Mouse (Mus musculus) midbrain, embryonic 12.5 days (tissue): ENCODE data around the gene Spsb2. TPM values are rescaled to one million over a fixed set of nuclear protein-coding genes. Genes with fewer than 3 reads are reported as not detected.
"Not testable (repeated sequence)": the region's sequence is repeated elsewhere in the genome, so short reads cannot be mapped to it uniquely, and the experiment has no call there.

ENCODE experiments used
- ATAC-seq: fragments of 200-750 bp; cut with Nextera tagmentation; 2 replicates; pipeline ENCODE4 v1.8.0; 2017; ENCODE audit warnings: low read depth, moderate TSS enrichment, moderate library complexity; ENCODE audit not compliant: low FRiP score
- H3K27ac ChIP-seq: fragments of 300-500 bp; sonication (generic); replicated peaks from 2 replicates; pipeline ENCODE4 v1.5.1; 2016; ENCODE audit warnings: mild to moderate bottlenecking
- H3K27me3 ChIP-seq: fragments of 300-500 bp; sonication (generic); 2 replicates; pipeline ENCODE4 v1.6.1; 2016; ENCODE audit warnings: mild to moderate bottlenecking
- H3K36me3 ChIP-seq: fragments of 300-500 bp; sonication (generic); 2 replicates; pipeline ENCODE4 v1.6.1; 2016
- H3K4me1 ChIP-seq: fragments of 300-500 bp; sonication (generic); 2 replicates; pipeline ENCODE4 v1.6.1; 2016
- H3K4me2 ChIP-seq: fragments of 300-500 bp; sonication (generic); replicated peaks from 2 replicates; pipeline ENCODE4 v1.6.1; 2016; ENCODE audit warnings: mild to moderate bottlenecking, moderate library complexity
- H3K4me3 ChIP-seq: fragments of 300-500 bp; sonication (generic); 2 replicates; pipeline ENCODE4 v1.5.1; 2016; ENCODE audit warnings: mild to moderate bottlenecking
- H3K9ac ChIP-seq: fragments of 300-500 bp; sonication (generic); replicated peaks from 2 replicates; pipeline ENCODE4 v1.6.1; 2016; ENCODE audit warnings: mild to moderate bottlenecking, moderate library complexity
- H3K9me3 ChIP-seq: fragments of 300-500 bp; sonication (generic); 2 replicates; pipeline ENCODE4 v1.6.1; 2016; ENCODE audit warnings: mild to moderate bottlenecking
- WGBS: fragments of 180-500 bp; shearing (Covaris S2); methylation state at CpG from one replicate; pipeline ENCODE4 v1.1.7; 2016; 5-methylcytosine and 5-hydroxymethylcytosine counted together
- polyA plus RNA-seq: library from polyadenylated mRNA; unstranded; fragments of >200 nt; fragmentation: Nextera tagmentation; extraction: Ambion mirVana; gene quantifications from 2 replicates; pipeline ENCODE4 v1.2.1, GENCODE M21; 2016

Gene Spsb2
- polyA plus RNA-seq, 1 experiment from 2014 or later = 8.1 TPM

- H3K27me3 ChIP-seq = no peaks in the 10 kb centered on the region
- peak within 1 kb of the TSS; percentile 92 for H3K4me2 ChIP-seq
- peak; percentile 94 for ATAC-seq
- H3K27ac ChIP-seq = peak within 1 kb of the TSS; percentile 89
- H3K9me3 ChIP-seq = no peaks in the 10 kb centered on the region
- WGBS = under 1% methylated on average over 55 of the region's 55 CpGs
- peaks cover 34% of the 10 kb centered on the region for H3K4me1 ChIP-seq
- peak within 1 kb of the TSS; percentile 66 for H3K4me3 ChIP-seq
- H3K36me3 ChIP-seq = peaks cover 54% of the 10 kb centered on the region
- H3K9ac ChIP-seq = peak within 1 kb of the TSS; percentile 74
Measured at GRCm38 (mm10) chr6:124828868-124829798, 20.7 kb downstream of the Spsb2 start, which contains the start of the genes Usp5 and Cdca3. Gene Usp5, minus strand, starts transcription at chr6:124829484. Gene Cdca3, plus strand, starts transcription at chr6:124829547.

DNA sequence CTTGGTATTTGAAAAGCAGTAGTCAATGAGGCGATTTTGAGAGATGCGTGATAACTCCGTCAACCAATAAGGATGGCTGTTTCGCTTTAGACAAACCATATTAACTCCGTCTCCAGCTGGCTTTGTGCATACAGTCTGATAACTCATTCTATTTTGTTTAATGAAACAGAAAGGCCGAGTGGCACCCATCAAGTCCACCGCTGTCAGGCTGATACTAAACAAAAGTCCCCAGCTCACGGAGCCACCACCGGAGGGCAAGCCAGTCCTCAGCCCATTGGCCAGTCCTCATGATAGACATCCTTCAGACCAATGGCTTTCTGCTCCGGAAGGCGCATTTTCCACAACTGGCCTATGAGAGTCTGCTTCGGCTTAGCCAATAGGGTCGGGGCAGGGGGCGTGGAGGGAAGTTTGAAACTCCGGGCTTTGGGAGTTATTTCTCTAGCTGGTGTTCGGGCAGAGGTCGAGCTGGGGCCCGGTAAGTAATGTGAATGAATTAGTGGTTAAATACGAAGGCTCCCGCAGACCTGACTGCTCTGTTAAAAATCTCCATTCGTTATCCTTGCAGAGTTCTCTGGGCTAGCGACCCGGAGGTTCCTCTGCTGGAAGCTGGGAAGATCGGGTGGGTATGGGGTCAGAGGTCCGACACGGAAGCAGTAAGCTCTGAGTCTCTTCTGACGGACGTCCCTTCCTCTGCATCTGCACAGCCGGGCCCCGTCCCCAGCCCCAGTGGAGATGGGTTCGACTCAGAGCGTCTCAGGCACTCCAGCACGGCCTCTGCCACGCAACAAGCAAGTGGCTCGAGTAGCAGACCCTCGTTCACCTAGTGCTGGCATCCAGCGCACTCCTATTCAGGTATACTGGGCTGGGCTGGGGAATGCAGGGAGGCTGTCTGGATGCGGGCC is 21.6 kb downstream of the Spsb2 start:
- Histone ChIP-seq H3K27ac (peak overlapping the region; percentile 89), H3K4me1 (peaks cover 35% of the 10 kb centered on the region), H3K4me3 (peak overlapping the region; percentile 66), H3K27me3 (no peaks in the 10 kb centered on the region), H3K9ac (peak overlapping the region; percentile 70), H3K36me3 (peaks cover 50% of the 10 kb centered on the region), H3K9me3 (no peaks in the 10 kb centered on the region), H3K4me2 (peak overlapping the region; percentile 80)
- WGBS = under 1% methylated on average over 38 of the region's 38 CpGs
- peak; percentile 86 for ATAC-seq

- peaks cover 35% of the 10 kb centered on the region for H3K4me1 ChIP-seq
- H3K9me3 ChIP-seq, ATAC-seq, H3K27me3 ChIP-seq, H3K27ac ChIP-seq: not testable (repeated sequence)
- peak overlapping the region; percentile 80 for H3K4me2 ChIP-seq
- H3K9ac ChIP-seq = peak overlapping the region; percentile 28; the same call in 1 of the 2 replicates
- peaks cover 39% of the 10 kb centered on the region for H3K36me3 ChIP-seq
- 94% methylated on average over 4 of the region's 4 CpGs for WGBS
- peak overlapping the region; percentile 66 for H3K4me3 ChIP-seq
Measured at GRCm38 (mm10) chr6:124831199-124831598, 22.7 kb downstream of the Spsb2 start.

GRCm38 (mm10) chr6:124831649-124832048 is 23.2 kb downstream of the Spsb2 start:
- Histone ChIP-seq H3K4me3 (peak overlapping the region; percentile 66; the same call in 1 of the 2 replicates), H3K36me3 (peaks cover 38% of the 10 kb centered on the region)
- no peak for ATAC-seq

DNA sequence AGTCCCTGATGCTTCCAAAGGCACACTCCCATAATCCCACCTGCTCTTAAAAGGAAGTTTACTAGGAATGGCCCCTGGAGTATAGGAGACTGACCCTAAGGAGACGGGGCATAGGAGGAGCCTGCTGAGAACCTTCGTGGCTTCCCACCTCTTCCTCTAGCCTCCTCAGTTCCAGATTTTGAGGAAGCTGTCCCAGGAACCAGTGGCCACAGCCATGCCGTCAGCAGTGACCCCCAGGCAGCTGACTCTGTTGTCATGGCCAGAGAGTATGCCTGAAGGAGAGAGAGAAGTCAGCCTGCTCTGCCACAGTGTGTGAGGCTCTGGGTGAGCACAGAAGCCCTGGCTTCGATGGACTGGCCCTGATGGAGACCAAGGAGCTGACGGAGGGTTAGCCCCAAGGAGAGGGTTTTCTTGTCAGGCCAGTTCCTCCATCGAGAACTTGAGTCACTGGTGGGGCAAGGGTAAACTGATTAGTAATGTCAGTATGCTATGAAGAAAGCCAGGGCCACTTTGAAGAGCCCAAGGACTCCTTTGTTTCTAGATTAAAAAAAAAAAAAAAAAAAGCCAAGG is 26.1 kb downstream of the Spsb2 start:
- Histone ChIP-seq H3K4me3 (no peak overlapping the region), H3K27me3 (peaks cover 10% of the 10 kb centered on the region), H3K9ac (no peak overlapping the region), H3K4me1 (peaks cover 30% of the 10 kb centered on the region), H3K9me3 (no peaks in the 10 kb centered on the region), H3K4me2 (no peak overlapping the region), H3K36me3 (peaks cover 32% of the 10 kb centered on the region), H3K27ac (0 out of 2 replicates have a peak overlapping the region, but pooled peaks have one; percentile 5)
- 87% methylated on average over 6 of the region's 6 CpGs for WGBS
- ATAC-seq = no peak

More at GRCm38 (mm10) chr6:124831649-124832048, 23.2 kb downstream of the Spsb2 start:
- no peaks in the 10 kb centered on the region for H3K27me3 ChIP-seq
- 96% methylated on average over 8 of the region's 8 CpGs for WGBS
- peaks cover 35% of the 10 kb centered on the region for H3K4me1 ChIP-seq
- H3K9me3 ChIP-seq = no peaks in the 10 kb centered on the region
- H3K9ac ChIP-seq = 0 out of 2 replicates have a peak overlapping the region, but pooled peaks have one; percentile 28
- no peak overlapping the region for H3K27ac ChIP-seq
- peak overlapping the region; percentile 80 for H3K4me2 ChIP-seq

GRCm38 (mm10) chr6:124835531-124835930 is 27.1 kb downstream of the Spsb2 start:
- Histone ChIP-seq H3K4me2 (no peak overlapping the region), H3K4me1 (peaks cover 35% of the 10 kb centered on the region), H3K36me3 (peaks cover 32% of the 10 kb centered on the region), H3K9ac (no peak overlapping the region), H3K4me3 (no peak overlapping the region), H3K9me3 (no peaks in the 10 kb centered on the region), H3K27ac (0 out of 2 replicates have a peak overlapping the region, but pooled peaks have one; percentile 39), H3K27me3 (peaks cover 12% of the 10 kb centered on the region)
- ATAC-seq = no peak
- 72% methylated on average over 10 of the region's 10 CpGs for WGBS

DNA sequence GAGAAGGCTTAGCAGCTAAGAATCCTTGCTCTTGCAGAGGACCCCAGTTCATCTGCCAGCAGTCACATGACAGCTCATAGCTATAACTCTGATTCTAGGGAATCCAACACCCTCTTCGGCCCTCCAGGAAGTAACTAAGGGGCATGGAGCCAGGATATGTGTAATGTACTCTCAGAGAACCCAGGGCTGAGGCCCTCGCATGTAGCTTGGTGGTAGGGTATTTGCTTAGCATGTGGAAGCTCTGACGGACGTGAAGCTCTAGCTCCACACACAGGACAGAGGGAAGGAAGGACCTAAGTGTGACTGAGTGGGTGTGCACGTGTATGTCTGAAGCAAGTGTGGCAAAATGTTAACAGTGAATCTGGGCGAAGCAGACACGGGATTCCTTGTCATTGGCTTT is 27.9 kb downstream of the Spsb2 start:
- WGBS = 83% methylated on average over 7 of the region's 7 CpGs

GRCm38 (mm10) chr6:124839805-124840204 is 31.3 kb downstream of the Spsb2 start:
- H3K9ac ChIP-seq = peak overlapping the region; percentile 7; the same call in 1 of the 2 replicates
- peaks cover 5% of the 10 kb centered on the region; the same call in 1 of the 2 replicates for H3K36me3 ChIP-seq
- H3K4me1 ChIP-seq = peaks cover 17% of the 10 kb centered on the region
- H3K9me3 ChIP-seq = no peaks in the 10 kb centered on the region
- WGBS = 5% methylated on average over 8 of the region's 8 CpGs
- H3K4me2 ChIP-seq = peak overlapping the region; percentile 24
- H3K4me3 ChIP-seq = no peak overlapping the region
- peaks cover 12% of the 10 kb centered on the region for H3K27me3 ChIP-seq
- peak; percentile 45 for ATAC-seq
- peak overlapping the region; percentile 77 for H3K27ac ChIP-seq

More for the DNA sequence above, 27.9 kb downstream of the Spsb2 start:
- no peaks in the 10 kb centered on the region for H3K9me3 ChIP-seq
- no peak overlapping the region for H3K4me2 ChIP-seq
- peaks cover 35% of the 10 kb centered on the region for H3K36me3 ChIP-seq
- H3K27ac ChIP-seq = no peak overlapping the region
- no peak for ATAC-seq
- H3K9ac ChIP-seq = no peak overlapping the region
- peaks cover 32% of the 10 kb centered on the region for H3K4me1 ChIP-seq
- H3K4me3 ChIP-seq = no peak overlapping the region
- peaks cover 12% of the 10 kb centered on the region for H3K27me3 ChIP-seq

DNA sequence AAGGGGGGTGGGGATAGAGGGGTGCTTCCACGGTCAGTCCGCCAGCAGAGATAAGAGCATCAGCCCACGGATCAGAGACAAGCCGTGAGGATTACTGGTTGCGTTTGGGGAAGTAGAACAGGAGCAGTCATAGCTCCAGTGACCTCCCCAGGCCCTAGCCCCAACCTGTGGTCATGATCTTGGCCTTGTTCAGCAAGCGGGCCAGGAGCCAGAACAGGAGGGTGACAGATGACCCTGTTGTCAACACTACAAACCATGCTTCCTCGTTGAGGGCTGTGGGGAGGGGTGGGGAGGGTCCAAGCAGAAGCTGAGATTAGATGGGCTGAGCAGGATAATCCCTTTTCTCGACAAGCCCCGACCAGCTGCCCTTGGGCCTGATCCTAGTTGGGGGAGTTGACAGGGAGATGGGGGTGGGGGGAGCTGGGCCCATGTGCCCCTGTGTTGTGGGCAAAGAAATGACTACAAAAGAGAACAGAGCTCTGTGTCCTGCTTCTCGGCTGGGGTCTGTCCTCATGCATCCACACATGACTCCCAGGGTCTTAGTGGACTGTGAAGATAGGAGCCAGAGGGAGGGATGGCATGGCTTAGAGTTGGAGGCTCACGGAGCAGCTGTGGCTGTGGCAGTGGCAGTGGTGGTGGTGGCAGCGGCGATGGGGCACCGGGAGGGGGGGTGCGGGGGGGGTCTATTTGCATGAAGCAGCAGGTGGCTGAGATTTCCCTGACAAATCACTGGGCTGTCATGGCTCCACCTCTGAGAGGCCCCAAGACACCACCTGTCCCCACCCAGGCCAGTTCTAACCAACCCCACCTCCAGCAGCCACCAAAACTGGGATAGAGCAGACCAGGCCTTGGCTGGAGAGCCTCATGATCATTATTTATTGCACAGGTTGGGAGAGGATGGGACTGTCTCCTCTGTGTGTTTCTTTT is 32.0 kb downstream of the Spsb2 start, which contains the start of gene Gnb3:
Gnb3 (minus strand) TSS at position 35 of the 927 bp plus-strand sequence.
- Histone ChIP-seq H3K4me1 (peaks cover 17% of the 10 kb centered on the region), H3K36me3 (peaks cover 5% of the 10 kb centered on the region; the same call in 1 of the 2 replicates), H3K9me3 (no peaks in the 10 kb centered on the region), H3K4me2 (peak within 1 kb of the TSS; percentile 24), H3K27me3 (peaks cover 12% of the 10 kb centered on the region), H3K9ac (peak within 1 kb of the TSS; percentile 24; the same call in 1 of the 2 replicates), H3K4me3 (no peak within 1 kb of the TSS), H3K27ac (peak within 1 kb of the TSS; percentile 77)
- WGBS = 6% methylated on average over 11 of the region's 15 CpGs
- peak; percentile 69 for ATAC-seq

GRCm38 (mm10) chr6:124847305-124847704 is 38.8 kb downstream of the Spsb2 start:
- H3K27ac ChIP-seq = peak overlapping the region; percentile 67
- WGBS = 5% methylated on average over 9 of the region's 9 CpGs
- no peaks in the 10 kb centered on the region for H3K27me3 ChIP-seq
- no peak overlapping the region for H3K4me2 ChIP-seq
- 0 out of 2 replicates have a peak, but pooled peaks cover 5% of the 10 kb centered on the region for H3K36me3 ChIP-seq
- no peaks in the 10 kb centered on the region for H3K9me3 ChIP-seq
- H3K9ac ChIP-seq = no peak overlapping the region
- no peak overlapping the region for H3K4me3 ChIP-seq
- 0 out of 2 replicates have a peak, but pooled peaks cover 7% of the 10 kb centered on the region for H3K4me1 ChIP-seq
- ATAC-seq = peak; percentile 90
